Mouse (Mus musculus) adrenal gland, postnatal 36 days (tissue): ENCODE data around the gene Stip1. TPM values are rescaled to one million over a fixed set of nuclear protein-coding genes. Genes with fewer than 3 reads are reported as not detected.
A peak's percentile ranks its signal among the peaks of the same experiment; 100 is the strongest.

Experiments
- DNase-seq, 2 experiments: peaks; one replicate each; pipeline ENCODE4 v3.0.0; 2021; ENCODE audit warnings: mixed read lengths in 1 of 2
- total RNA-seq, 2 experiments: library from RNA; stranded (reverse); gene quantifications; 2 replicates each; pipeline ENCODE4 v1.2.3; 2021

Gene Stip1
- total RNA-seq, 2 experiments from 2014 or later: 149 to 281 TPM

- no peak for DNase-seq
Measured at GRCm38 (mm10) chr19:6985951-6986708, 53.6 kb downstream of the Stip1 start.

DNA sequence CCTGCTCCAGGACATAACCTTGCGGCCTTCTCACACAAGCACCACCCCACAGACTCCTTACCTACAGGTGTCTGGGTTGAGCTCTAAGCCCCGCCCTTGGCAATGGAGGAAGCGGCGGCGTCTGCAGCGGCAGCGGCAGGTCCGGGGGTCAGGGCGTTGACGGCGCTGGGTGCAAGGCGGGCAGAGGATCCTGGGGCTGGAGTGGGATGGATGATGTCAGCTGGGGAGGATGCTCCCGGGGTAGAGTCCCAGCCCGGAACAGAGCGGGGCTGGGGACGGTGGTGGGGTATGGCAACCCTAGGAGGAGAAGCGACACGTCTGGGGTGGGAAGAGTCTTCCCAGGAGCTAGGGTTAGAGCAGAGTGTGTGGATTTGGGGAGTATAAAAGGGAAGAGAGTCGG is 54.5 kb downstream of the Stip1 start:
- DNase-seq: no peak

- no peak for DNase-seq
Measured at GRCm38 (mm10) chr19:6983621-6984020, 56.1 kb downstream of the Stip1 start.

DNA sequence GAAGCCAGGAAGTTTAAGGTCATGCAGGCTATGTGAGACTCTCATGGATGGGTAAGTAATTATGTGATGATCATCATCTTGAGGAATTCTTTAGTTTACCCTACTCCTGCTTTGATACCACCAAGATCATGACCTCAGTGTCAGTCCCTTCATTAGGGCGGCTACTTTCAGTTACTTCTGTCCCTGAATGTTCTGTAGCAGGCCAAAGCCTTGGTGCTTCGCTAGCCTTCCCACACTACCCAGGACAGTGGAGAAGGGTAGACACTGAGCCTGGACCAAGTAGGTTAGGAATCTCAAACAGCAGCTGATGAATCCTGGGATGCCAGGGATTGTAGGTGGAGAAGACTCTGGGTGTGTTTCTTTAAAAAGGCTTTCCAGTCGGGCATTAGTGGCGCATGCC is 58.3 kb downstream of the Stip1 start:
- DNase-seq: no peak

DNA sequence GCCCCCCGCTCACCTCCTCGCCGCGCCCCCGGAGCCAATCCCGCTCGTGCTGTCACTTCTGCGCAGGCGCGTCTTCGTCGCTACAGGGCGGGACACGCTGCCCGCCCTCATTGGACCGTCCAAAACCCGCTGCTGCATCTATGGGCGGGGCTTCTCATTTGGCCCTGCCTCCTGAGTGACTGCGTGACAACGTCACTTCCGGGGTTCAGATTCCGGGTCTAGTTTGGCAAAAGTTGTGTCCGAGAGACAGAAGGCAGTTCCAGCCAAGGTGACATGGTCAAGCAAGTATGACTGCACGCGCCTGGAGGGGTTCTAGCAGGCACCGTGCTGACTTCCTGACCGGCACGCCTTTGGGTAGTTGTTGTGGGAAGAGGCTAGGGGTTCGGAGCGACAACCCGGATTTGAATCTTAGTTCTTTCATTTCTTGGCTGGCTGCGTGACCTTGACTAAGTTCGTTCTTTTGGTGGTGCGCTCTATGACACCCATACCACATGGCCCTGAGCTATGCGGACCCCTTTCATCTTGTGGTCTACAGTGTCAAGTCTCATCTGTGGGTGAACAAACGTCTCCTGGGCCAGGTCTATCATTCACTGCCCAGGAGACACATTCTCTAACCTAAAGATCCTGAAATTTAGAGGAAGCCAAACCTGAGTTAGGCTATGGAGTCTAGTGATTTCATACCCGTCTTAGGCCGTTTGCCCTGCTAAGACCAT is 59.2 kb downstream of the Stip1 start, which contains the start of gene Fkbp2:
Gene Fkbp2, minus strand, starts transcription at position 121 of the 713 bp plus-strand sequence.
- peak; percentile 99 for DNase-seq

DNA sequence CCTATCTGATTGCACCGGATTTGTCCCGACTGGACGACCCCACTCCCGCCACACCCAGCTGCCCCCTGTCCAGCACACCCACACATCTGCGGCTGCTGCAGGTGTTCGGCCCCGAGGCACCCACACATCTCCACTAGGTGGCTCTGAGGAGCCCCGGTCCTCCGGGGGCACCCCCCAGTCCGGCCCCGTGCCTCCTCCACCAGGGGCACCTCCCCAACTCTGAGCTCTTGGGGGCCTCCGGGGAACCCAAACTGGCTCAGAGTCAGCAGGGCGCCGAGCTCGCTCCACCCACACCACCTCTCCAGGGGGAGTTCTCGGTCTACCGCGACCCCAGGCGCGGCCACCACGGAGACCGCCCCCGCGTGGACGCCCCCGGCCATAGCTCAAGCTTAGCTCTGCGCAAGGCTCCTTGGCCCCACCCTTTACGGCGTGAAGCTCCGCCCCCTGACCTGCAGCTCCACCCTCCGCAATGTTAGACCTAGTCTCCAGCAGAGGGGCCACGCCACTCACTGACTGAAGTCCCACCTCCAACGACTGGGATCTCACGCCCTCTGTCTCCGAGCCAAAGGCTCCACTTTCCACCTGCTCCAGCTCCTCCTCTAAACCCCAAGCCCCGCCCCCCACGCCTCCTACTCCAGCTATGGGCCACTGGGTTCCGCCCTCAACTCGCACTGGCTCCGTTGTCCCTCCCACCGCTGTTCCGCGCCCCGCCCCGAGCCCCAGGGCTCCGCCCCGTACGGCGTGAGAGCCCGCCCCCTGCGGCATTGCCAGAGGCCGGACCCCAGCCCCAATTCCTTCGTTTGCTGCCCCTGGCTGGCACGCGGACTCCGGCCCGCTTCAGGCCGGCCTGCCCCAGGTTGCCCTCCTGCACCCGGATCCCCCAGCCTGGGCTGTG is 60.0 kb downstream of the Stip1 start:
- peak; percentile 100 for DNase-seq

DNA sequence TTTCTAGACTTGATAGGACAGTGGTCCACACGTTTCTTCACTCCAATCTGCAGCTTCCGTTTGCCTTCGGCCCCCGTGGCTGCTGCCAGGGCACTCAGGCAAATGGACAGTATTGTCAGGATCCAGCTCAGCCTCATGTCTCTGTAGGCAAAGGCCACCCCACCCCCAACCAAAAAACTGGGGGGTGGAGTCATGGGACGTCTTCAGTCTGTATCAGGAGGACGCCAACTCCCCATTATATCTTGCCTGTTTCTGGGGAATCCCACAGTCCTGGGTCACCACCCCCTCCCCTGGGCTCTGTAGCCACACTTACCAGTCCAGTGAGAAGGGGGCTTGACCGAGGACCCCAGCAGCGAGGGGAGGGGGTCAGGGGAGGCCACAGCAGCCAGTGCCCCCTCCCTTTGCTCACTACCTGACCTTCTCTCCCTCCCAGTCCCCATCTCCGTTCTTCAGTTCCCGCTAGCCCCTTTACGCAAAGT is 60.7 kb downstream of the Stip1 start:
- DNase-seq: peak; percentile 53 to 73

- DNase-seq: no peak
Measured at GRCm38 (mm10) chr19:6978639-6978974, 61.2 kb downstream of the Stip1 start.

DNA sequence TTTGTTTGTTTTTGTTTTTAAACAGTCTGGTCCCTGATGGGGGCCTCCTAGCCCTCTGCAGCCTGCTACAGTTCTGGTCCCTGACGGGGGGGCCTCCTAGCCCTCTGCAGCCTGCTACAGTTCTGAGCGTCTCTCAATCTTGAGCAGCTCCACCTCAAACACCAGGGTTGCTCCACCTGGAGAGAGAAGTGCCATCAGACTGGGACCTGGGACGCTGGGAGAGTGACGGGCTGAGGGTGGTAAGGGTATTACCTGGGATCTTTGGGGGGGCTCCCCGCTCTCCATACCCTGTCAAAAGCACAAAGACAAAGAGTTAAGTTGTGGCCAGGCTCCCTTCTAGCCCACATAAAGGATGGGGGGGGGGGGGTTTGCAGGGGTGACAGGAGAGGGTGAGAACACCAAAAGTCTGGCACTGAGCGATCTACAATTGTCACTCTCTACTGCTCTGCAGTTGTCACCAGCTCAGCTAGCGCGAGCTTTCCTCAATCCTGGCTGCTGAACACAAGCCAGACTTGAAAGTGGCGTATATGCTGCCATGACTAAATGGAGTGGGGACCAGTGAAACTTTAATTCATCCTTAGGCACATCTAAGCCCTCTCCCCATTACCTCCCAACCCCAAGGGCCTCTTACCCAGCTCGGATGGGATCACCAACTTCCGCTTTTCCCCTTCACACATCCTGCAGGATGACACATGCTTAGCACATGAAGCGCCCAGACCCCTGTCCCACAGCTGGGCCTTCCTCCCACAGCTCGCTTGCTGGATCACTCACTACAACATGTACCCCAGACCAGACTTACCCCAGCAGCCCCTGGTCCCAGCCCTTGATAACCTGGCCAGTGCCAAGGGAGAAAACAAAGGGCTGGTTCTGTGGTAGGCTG is 61.8 kb downstream of the Stip1 start:
- no peak for DNase-seq

GRCm38 (mm10) chr19:6975537-6976521 is 63.9 kb downstream of the Stip1 start, which contains the start of gene Plcb3:
TSS of gene Plcb3 (minus strand) at chr19:6976470.
- DNase-seq: peak; percentile 73 to 81

DNA sequence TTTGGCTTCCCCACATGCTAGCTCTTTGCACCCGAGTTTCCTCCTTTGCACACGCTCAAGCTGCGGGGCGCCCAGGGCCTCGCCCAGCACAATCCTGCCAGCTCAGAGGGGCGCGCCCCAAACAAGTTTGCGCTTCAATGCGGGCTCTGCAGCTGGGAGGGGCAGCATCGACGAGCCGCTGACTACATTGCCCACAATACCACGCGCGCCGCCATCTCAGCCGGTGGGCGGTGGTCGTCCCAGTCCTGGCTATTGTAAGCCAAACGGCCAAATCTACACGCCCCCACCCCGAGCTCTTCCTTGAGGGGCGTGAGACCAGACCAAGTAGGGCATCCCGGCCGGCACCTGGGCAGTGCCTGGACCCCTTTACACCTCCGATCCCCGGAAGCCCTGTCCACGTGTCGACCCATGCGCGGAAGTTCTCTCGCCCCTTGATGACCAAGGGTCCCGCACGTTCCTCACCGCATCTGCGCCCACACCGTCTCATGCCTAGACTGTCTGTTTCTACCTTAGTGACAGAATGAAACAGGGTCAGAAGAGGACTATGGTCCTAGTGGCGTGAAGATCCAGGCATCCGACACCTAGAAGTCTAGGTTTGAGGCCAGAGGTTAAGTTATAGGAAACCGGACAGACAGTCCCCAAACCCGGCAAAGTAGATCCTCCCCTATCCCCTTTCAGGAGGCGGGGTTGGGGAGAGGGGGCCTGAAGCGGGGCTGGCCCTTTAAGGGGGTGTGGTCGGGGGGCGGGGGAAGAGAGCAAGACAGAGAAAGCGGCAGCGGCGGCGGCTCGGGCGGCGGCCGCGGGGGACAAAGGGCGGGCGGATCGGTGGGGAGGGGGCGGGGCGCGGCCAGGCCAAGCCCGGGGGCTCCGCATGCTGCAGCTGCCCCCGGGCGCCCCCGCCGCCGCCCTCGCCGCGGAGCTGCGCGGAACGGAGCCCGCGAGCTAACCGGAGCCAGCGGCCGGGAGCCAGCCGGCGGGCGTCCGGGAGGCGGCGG is 65.3 kb downstream of the Stip1 start, which contains the start of gene Ppp1r14b:
Gene Ppp1r14b, plus strand, starts transcription at position 758 of the 995 bp plus-strand sequence.
- peak; percentile 84 to 93 for DNase-seq

- no peak for DNase-seq
Measured at GRCm38 (mm10) chr19:6973581-6974190, 66.1 kb downstream of the Stip1 start.

DNA sequence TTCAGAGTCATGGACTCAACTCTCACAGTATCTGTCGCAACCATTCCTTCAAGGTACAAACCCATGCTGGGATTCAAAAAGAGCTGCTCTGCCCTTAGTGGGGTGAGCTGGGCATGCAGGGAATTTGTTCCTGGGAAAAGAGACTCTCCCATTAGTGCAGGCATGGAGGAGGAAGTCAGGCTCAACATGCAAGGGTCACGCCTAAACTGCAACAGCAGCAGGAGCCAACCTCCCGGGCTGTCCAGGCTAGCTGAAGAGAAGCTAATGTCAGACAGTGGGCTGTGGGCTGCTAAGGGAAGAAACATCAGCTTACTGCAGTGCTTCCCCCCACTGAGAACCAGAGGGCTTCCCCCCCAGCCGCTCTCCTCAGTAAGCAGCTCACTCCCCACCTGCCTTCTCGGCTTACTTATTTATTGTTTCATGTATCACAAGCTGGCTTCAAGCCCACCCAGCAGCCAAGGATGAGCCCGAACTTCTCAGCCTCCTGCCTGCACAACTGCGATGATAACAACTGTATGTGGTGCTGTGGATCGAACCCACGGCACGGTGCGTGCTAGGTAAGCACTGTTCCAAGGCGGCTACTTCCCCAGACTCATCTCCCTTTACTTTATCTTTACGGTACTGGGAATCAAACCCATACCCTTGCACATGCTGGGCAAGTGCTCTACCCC is 67.4 kb downstream of the Stip1 start:
- no peak for DNase-seq

- DNase-seq: no peak
Measured at GRCm38 (mm10) chr19:6971644-6972043, 68.1 kb downstream of the Stip1 start.
